Mouse (Mus musculus) heart, embryonic 15.5 days (tissue): Measurements from ENCODE around the gene Six3. TPM values are rescaled to one million over a fixed set of nuclear protein-coding genes. Genes with fewer than 3 reads are reported as not detected.

ENCODE experiments used
- polyA plus RNA-seq: library from polyadenylated mRNA; unstranded; fragments of >200 nt; fragmentation: Nextera tagmentation; extraction: Ambion mirVana; gene quantifications from 2 replicates; pipeline ENCODE4 v1.2.1, GENCODE M21; 2015

Six3 gene
- polyA plus RNA-seq, 1 experiment from 2014 or later = not detected

Other genes starting within 250 kb of the Six3 start
- 0.21 and 2.2 TPM in 2 replicates for gene Six2, start 74.7 kb downstream of the Six3 start, polyA plus RNA-seq